Mouse (Mus musculus) ES-Bruce4 (cell line): ENCODE results near the gene Lrrc8a.
A peak's percentile ranks its signal among the peaks of the same experiment; 100 is the strongest.

Experiments used
- EP300 ChIP-seq: IDR thresholded peaks from 2 replicates; pipeline ENCODE4 v1.6.1; 2011; ENCODE audit warnings: low read depth, low read length; ENCODE audit not compliant: insufficient read depth
- POLR2A ChIP-seq: IDR thresholded peaks from one replicate; pipeline ENCODE4 v1.8.1; 2011; ENCODE audit warnings: low read length; ENCODE audit not compliant: insufficient read depth

DNA sequence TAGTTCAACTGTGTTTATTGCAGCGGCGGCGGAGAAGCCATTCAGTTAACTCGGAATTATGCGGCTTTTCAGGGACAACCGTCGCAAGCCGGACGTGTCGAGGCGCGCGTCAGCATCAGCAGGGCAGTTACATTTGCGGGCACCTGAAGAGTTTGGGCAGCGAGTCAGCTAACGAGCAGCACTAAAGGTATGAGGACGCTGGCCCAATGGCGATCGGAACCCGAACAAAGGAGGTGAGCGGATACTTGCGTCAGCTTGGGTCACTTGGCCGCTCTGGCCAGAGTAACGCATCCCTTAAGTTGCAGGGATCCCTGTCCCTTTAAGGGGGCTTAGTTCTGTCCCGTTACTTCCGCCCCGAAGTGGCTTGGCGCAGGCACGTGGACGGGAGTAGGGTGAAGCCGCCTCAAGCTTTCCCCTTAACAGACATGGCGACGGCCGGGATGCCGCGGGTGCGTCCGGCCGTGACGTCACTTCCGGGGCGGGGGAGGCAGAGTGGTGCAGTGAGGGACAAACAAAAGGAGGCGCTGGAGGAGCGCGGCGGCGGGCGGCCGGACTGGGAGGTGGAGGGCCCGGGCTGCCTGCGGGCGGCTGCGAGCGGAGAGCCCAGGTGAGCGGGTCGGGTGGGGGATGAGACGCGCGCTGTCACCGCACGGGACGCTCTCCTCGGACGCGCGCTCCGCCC, at the start of gene Lrrc8a:
- no peak for TF ChIP-seq POLR2A
- peak; percentile 46; the same call in 1 of the 2 replicates for TF ChIP-seq EP300
